9 mouse cellular contexts compared by ENCODE assay signal in genomic region chr6:148442671-148443290, GRCm38 (mm10). TPM values are rescaled to one million over a fixed set of nuclear protein-coding genes. Genes with fewer than 3 reads are reported as not detected.
DNase-seq lines count a peak whose midpoint lies in the region; ATAC-seq and TF ChIP-seq lines count a peak whose summit lies in the region.
"Had no signal": no experiment of that assay in that cellular context is flagged by ENCODE, and none has a peak within 500 bp of the region (broad histone marks: within the 10 kb centered on the region; RNA-seq: fewer than 3 reads in every experiment).

No protein-coding gene starts in this region.

- WGBS in forebrain, embryonic 14.5 days: under 1% methylated on average over 27 of the region's 27 CpGs
- WGBS in small intestine, adult 2 months: 3% methylated on average over 27 of the region's 27 CpGs

- no peak overlapping the region for H3K9ac ChIP-seq in CH12.LX (ENCODE audit: insufficient read depth, low read depth)
- peak overlapping the region; percentile 75 for H3K9ac ChIP-seq in forebrain, embryonic 14.5 days (ENCODE audit: low read length)

- peaks cover 0 to 3% of the 10 kb centered on the region in 2 experiments; a peak in 1 of 4 replicates for H3K4me1 ChIP-seq in CH12.LX (ENCODE audit: control insufficient read depth in 1 of 2, insufficient read depth in 2 of 2)
- peaks cover 4% of the 10 kb centered on the region for H3K4me1 ChIP-seq in forebrain, embryonic 14.5 days (ENCODE audit: control insufficient read depth, insufficient read depth, low read length)
- H3K4me1 ChIP-seq in small intestine, adult 2 months (ENCODE audit: control insufficient read depth, insufficient read depth, insufficient read length, low read length): peaks cover 2% of the 10 kb centered on the region

- peak overlapping the region in 1 of 3 experiments; percentile 0 for H3K4me3 ChIP-seq in CH12.LX (replicated peaks in 1 of 3; ENCODE audit: low read depth in 2 of 3, low read length in 2 of 3, poor library complexity in 1 of 3)
- H3K4me3 ChIP-seq in forebrain, embryonic 14.5 days (ENCODE audit: low read depth, low read length): peak overlapping the region; percentile 64
- H3K4me3 ChIP-seq in small intestine, adult 2 months (ENCODE audit: low read depth, low read length): peak overlapping the region; percentile 62

- H3K4me2 ChIP-seq in CH12.LX (ENCODE audit: insufficient read depth, low read depth, poor library complexity, severe bottlenecking): peak overlapping the region; percentile 46; the same call in 1 of the 2 replicates
- H3K4me2 ChIP-seq in forebrain, embryonic 14.5 days (ENCODE audit: low read length): peak overlapping the region; percentile 94

- no peak for TF ChIP-seq CTCF in CH12.LX (conservative IDR thresholded peaks at IDR 0.05 in 1 of 2, IDR thresholded peaks at IDR 0.05 in 1 of 2; ENCODE audit: low read depth in 2 of 2, low read length in 2 of 2)
- no peak for TF ChIP-seq CTCF in small intestine, adult 2 months (IDR thresholded peaks at IDR 0.05; ENCODE audit: extremely low read depth, insufficient read length, insufficient replicate concordance, low read depth, low read length)

- no peaks in the 10 kb centered on the region for H3K36me3 ChIP-seq in CH12.LX (replicated peaks in 1 of 2; ENCODE audit: control insufficient read depth in 1 of 2, insufficient read depth in 1 of 2, low read length in 1 of 2)
- H3K36me3 ChIP-seq in forebrain, embryonic 14.5 days (ENCODE audit: control insufficient read depth, insufficient read depth, low read length): no peaks in the 10 kb centered on the region
- no peaks in the 10 kb centered on the region for H3K36me3 ChIP-seq in small intestine, adult 2 months (ENCODE audit: control insufficient read depth, insufficient read depth, low read length)

- no peak for TF ChIP-seq RAD21 in CH12.LX (IDR thresholded peaks at IDR 0.05; ENCODE audit: low read depth, low read length)

- in situ Hi-C loops in CH12.LX (cut with MboI; ENCODE audit: low pct_ligation_motif_present, low pct_unique_long_range_greater_than_20kb, low sequenced_read_pairs): no loop called here

- H3K79me2 ChIP-seq in CH12.LX (replicated peaks; ENCODE audit: control insufficient read depth, extremely low read depth, insufficient read depth, poor library complexity, severe bottlenecking): no peaks in the 10 kb centered on the region

- peaks cover 9% of the 10 kb centered on the region for H3K9me3 ChIP-seq in CH12.LX (replicated peaks; ENCODE audit: low read length)
- H3K9me3 ChIP-seq in forebrain, embryonic 14.5 days (replicated peaks; ENCODE audit: control insufficient read depth, low read length): no peaks in the 10 kb centered on the region

- no peak for TF ChIP-seq EP300 in CH12.LX (IDR thresholded peaks at IDR 0.05; ENCODE audit: low read length)

- H3K27me3 ChIP-seq in CH12.LX (replicated peaks): no peaks in the 10 kb centered on the region
- peaks cover 15% of the 10 kb centered on the region; the same call in 1 of the 2 replicates for H3K27me3 ChIP-seq in forebrain, embryonic 14.5 days (replicated peaks; ENCODE audit: control insufficient read depth, insufficient read depth, low read length)
- H3K27me3 ChIP-seq in small intestine, adult 2 months (ENCODE audit: control insufficient read depth, insufficient read depth, low read length): peaks cover 26% of the 10 kb centered on the region

- DNase-seq in CH12.LX (ENCODE audit: extremely low read depth): no peak
- peak; percentile 17 for DNase-seq in Muller cell, postnatal 12 days (ENCODE audit: inconsistent ontology term)
- DNase-seq in forebrain, embryonic 14.5 days (ENCODE audit: low spot score): peak; percentile 51
- peak; percentile 35 for DNase-seq in heart, postnatal 4 days
- DNase-seq in layer of hippocampus, postnatal 36 days: peak; percentile 34 to 40
- DNase-seq in lung, postnatal 4 days: peak; percentile 25 to 30
- no peak for DNase-seq in urinary bladder, postnatal 4 days (ENCODE audit: low spot score in 2 of 2)

- H3K27ac ChIP-seq in CH12.LX (ENCODE audit: insufficient read depth, low read depth): no peak overlapping the region
- H3K27ac ChIP-seq in forebrain, embryonic 14.5 days (ENCODE audit: low read depth, low read length): no peak overlapping the region; the same call in 1 of the 2 replicates
- peak overlapping the region; percentile 21; the same call in 1 of the 2 replicates for H3K27ac ChIP-seq in small intestine, adult 2 months (ENCODE audit: insufficient read depth, low read depth, low read length)
- H3K27ac ChIP-seq: macrophage had no signal

- dilution Hi-C loops in CH12.LX (cut with MboI; ENCODE audit: extremely low pct_ligation_motif_present, extremely low pct_unique_long_range_greater_than_20kb, low sequenced_read_pairs): no loop called here

- ATAC-seq in forebrain, embryonic 14.5 days: peak; percentile 13; the same call in 1 of the 2 replicates

- TF ChIP-seq POLR2A in CH12.LX (IDR thresholded peaks at IDR 0.05; ENCODE audit: low read depth, low read length): no peak
- no peak for TF ChIP-seq POLR2A in small intestine, adult 2 months (IDR thresholded peaks at IDR 0.05; ENCODE audit: low read depth, low read length)

TF ChIP-seq in CH12.LX, 34 proteins besides CTCF, POLR2A, EP300 and RAD21:
- TF ChIP-seq ZC3H11A (IDR thresholded peaks at IDR 0.05; ENCODE audit: low read depth, low read length): no peak
- no peak for TF ChIP-seq NELFE (IDR thresholded peaks at IDR 0.05; ENCODE audit: low read depth, low read length)
- TF ChIP-seq MAFK (IDR thresholded peaks at IDR 0.05; ENCODE audit: insufficient replicate concordance, low read length): 0 out of 2 replicates have a peak, but pooled peaks have one; percentile 27
- no peak for TF ChIP-seq MAZ (IDR thresholded peaks at IDR 0.05; ENCODE audit: low read depth, low read length)
- no peak for TF ChIP-seq UBTF (IDR thresholded peaks at IDR 0.05; ENCODE audit: low read depth, low read length)
- TF ChIP-seq CHD1 (IDR thresholded peaks at IDR 0.05; ENCODE audit: low read depth, low read length): no peak
- TF ChIP-seq USF2 (conservative IDR thresholded peaks at IDR 0.05; ENCODE audit: low read depth, low read length): no peak
- TF ChIP-seq HCFC1 (IDR thresholded peaks at IDR 0.05; ENCODE audit: low read depth, low read length): no peak
- no peak for TF ChIP-seq TBP (conservative IDR thresholded peaks at IDR 0.05; ENCODE audit: low read depth, low read length)

RNA-seq across cellular contexts. Expression of gene Tmtc1, which starts 1.4 kb away (rescaled TPM):
- total RNA-seq in CH12.LX (2012; rRNA removed) (0.13 TPM in 1 of 2 replicates, not detected in the other), CH12.LX (2014; rRNA removed) (0.03 TPM in 2 replicates)
- 0.04 and 0.05 TPM in 2 replicates for polyA plus RNA-seq in CH12.LX (2012; ENCODE audit: insufficient read length, low read depth)
- 1.3 and 2.3 TPM in 2 replicates for polyA plus RNA-seq in forebrain, embryonic 14.5 days (2014; fragmentation: Nextera tagmentation; extraction: Ambion mirVana)
- 10 to 100 TPM; 18.7 to 24.0 TPM for total RNA-seq in heart, postnatal 4 days (2021)
- 10 to 100 TPM; 36.9 to 43.8 TPM for total RNA-seq in layer of hippocampus, postnatal 36 days (2021)
- 1.8 and 6.4 TPM in 2 replicates for polyA plus RNA-seq in small intestine, adult 2 months (2012; rRNA removed)
- polyA plus RNA-seq: macrophage had no signal

Comparison
In these comparisons a context has a peak if more than half of its experiments do, and no peak if none do; other contexts are left out.
1. DNase-seq: peak in Muller cell, postnatal 12 days (single experiment), forebrain, embryonic 14.5 days (single experiment), heart, postnatal 4 days (single experiment), layer of hippocampus, postnatal 36 days (2 of 2) and lung, postnatal 4 days (2 of 2); none in CH12.LX (single experiment) and urinary bladder, postnatal 4 days (0 of 2).
2. RNA of gene Tmtc1, which starts 1.4 kb away (total RNA-seq): 36.9 to 43.8 TPM in layer of hippocampus, postnatal 36 days and 18.7 to 24.0 TPM in heart, postnatal 4 days; 0.03 to 0.13 TPM in CH12.LX; every median in the first group is over 10 times any median in the second.